Mouse (Mus musculus) stomach, postnatal 0 days (tissue): Measurements from ENCODE around the gene Tat.

Experiments
- CTCF ChIP-seq: IDR thresholded peaks from 2 replicates; pipeline ENCODE4 v1.5.1; 2016; ENCODE audit warnings: antibody characterized with exemption, low read depth, mild to moderate bottlenecking, moderate library complexity
- EP300 ChIP-seq: optimal IDR thresholded peaks from 2 replicates; pipeline ENCODE3; 2016; ENCODE audit warnings: antibody characterized with exemption

- no peak for TF ChIP-seq CTCF
- no peak for TF ChIP-seq EP300
Measured at GRCm38 (mm10) chr8:109954486-109954948, 35.7 kb upstream of the Tat start.
